28 mouse cellular contexts compared by ENCODE assay signal in genomic region chr17:44660121-44660806, GRCm38 (mm10).
DNase-seq lines count a peak whose midpoint lies in the region; ATAC-seq and TF ChIP-seq lines count a peak whose summit lies in the region.
"Had no signal": no experiment of that assay in that cellular context is flagged by ENCODE, and none has a peak within 500 bp of the region (broad histone marks: within the 10 kb centered on the region; RNA-seq: fewer than 3 reads in every experiment).

No protein-coding gene starts in this region.

- no peaks in the 10 kb centered on the region for H3K4me1 ChIP-seq in heart, embryonic 12.5 days (replicated peaks)
- no peaks in the 10 kb centered on the region for H3K4me1 ChIP-seq in cerebellum, adult 2 months (ENCODE audit: control insufficient read depth, insufficient read depth, low read length)
- no peaks in the 10 kb centered on the region for H3K4me1 ChIP-seq in forebrain, embryonic 15.5 days
- H3K4me1 ChIP-seq: heart, embryonic 15.5 days; hindbrain, embryonic 10.5 days; hindbrain, embryonic 13.5 days; intestine, embryonic 15.5 days had no signal

- H3K27me3 ChIP-seq in heart, embryonic 12.5 days (replicated peaks): no peaks in the 10 kb centered on the region
- no peaks in the 10 kb centered on the region for H3K27me3 ChIP-seq in cerebellum, adult 2 months (ENCODE audit: control insufficient read depth, insufficient read depth, low read length)
- 0 out of 2 replicates have a peak, but pooled peaks cover 3% of the 10 kb centered on the region for H3K27me3 ChIP-seq in forebrain, embryonic 15.5 days
- H3K27me3 ChIP-seq: embryonic facial prominence, embryonic 13.5 days; heart, embryonic 15.5 days; hindbrain, embryonic 13.5 days; intestine, embryonic 15.5 days; Patski had no signal

- DNase-seq in heart, adult 11 months: peak; percentile 65
- peak; percentile 60 for DNase-seq in 416B (ENCODE audit: low read depth)
- peak; percentile 44 for DNase-seq in NIH3T3 (ENCODE audit: low read depth)
- DNase-seq in fibroblast of lung, adult 2 months (ENCODE audit: low read depth): peak; percentile 63
- no peak for DNase-seq in right cerebral cortex, adult 18-20 months
- no peak for DNase-seq in cerebellum, adult 2 months
- DNase-seq: adrenal gland, adult 2 months; adrenal gland, postnatal 14 days; cerebellum, adult 11 months; cerebellum, adult 8-10 months; cerebellum, postnatal 10 days; cerebellum, postnatal 36 days; embryo, embryonic 11 days; gastrocnemius, postnatal 25 days; heart, postnatal 10 days; heart, postnatal 36 days had no signal

- H3K9me3 ChIP-seq in heart, embryonic 12.5 days (replicated peaks): no peaks in the 10 kb centered on the region
- no peaks in the 10 kb centered on the region for H3K9me3 ChIP-seq in forebrain, embryonic 15.5 days
- H3K9me3 ChIP-seq: embryonic facial prominence, embryonic 10.5 days; embryonic facial prominence, embryonic 13.5 days; heart, embryonic 15.5 days; hindbrain, embryonic 10.5 days; hindbrain, embryonic 13.5 days; intestine, embryonic 15.5 days had no signal

- H3K4me3 ChIP-seq in heart, embryonic 12.5 days: no peak overlapping the region
- H3K4me3 ChIP-seq in cerebellum, adult 2 months (replicated peaks; ENCODE audit: insufficient read depth, low read depth, low read length): no peak overlapping the region
- no peak overlapping the region for H3K4me3 ChIP-seq in forebrain, embryonic 15.5 days
- H3K4me3 ChIP-seq: embryonic facial prominence, embryonic 10.5 days; embryonic facial prominence, embryonic 13.5 days; heart, embryonic 15.5 days; hindbrain, embryonic 10.5 days; hindbrain, embryonic 13.5 days; intestine, embryonic 15.5 days had no signal

- no peak overlapping the region for H3K9ac ChIP-seq in heart, embryonic 12.5 days
- H3K9ac ChIP-seq in forebrain, embryonic 15.5 days (replicated peaks): no peak overlapping the region
- H3K9ac ChIP-seq: embryonic facial prominence, embryonic 13.5 days; heart, embryonic 15.5 days; hindbrain, embryonic 13.5 days; intestine, embryonic 15.5 days had no signal

- H3K36me3 ChIP-seq in heart, embryonic 12.5 days: no peaks in the 10 kb centered on the region
- no peaks in the 10 kb centered on the region for H3K36me3 ChIP-seq in forebrain, embryonic 15.5 days
- H3K36me3 ChIP-seq: embryonic facial prominence, embryonic 10.5 days; embryonic facial prominence, embryonic 13.5 days; heart, embryonic 15.5 days; hindbrain, embryonic 10.5 days; hindbrain, embryonic 13.5 days; intestine, embryonic 15.5 days had no signal

- ATAC-seq in heart, embryonic 12.5 days (ENCODE audit: insufficient number of reproducible peaks, low FRiP score): no peak
- ATAC-seq in forebrain, embryonic 15.5 days (replicated peaks): no peak
- ATAC-seq: forebrain, embryonic 14.5 days; hindbrain, embryonic 16.5 days; intestine, embryonic 15.5 days; Patski had no signal

- no peak for TF ChIP-seq POLR2A in cerebellum, adult 2 months (IDR thresholded peaks at IDR 0.05; ENCODE audit: borderline replicate concordance, insufficient read depth, low read length)

- no peak overlapping the region for H3K4me2 ChIP-seq in heart, embryonic 12.5 days
- H3K4me2 ChIP-seq in forebrain, embryonic 15.5 days (replicated peaks): no peak overlapping the region
- H3K4me2 ChIP-seq: embryonic facial prominence, embryonic 13.5 days; heart, embryonic 11.5 days; heart, embryonic 15.5 days; hindbrain, embryonic 13.5 days; intestine, embryonic 15.5 days had no signal

- no peak for TF ChIP-seq CTCF in cerebellum, adult 2 months (IDR thresholded peaks at IDR 0.05; ENCODE audit: borderline replicate concordance, insufficient read depth, low read depth, low read length)

- WGBS in heart, embryonic 12.5 days: 71% methylated on average over 7 of the region's 7 CpGs
- WGBS in cerebellum, adult 2 months: 78% methylated on average over 7 of the region's 7 CpGs
- 82% methylated on average over 7 of the region's 7 CpGs for WGBS in forebrain, embryonic 15.5 days

- H3K27ac ChIP-seq in heart, embryonic 12.5 days (ENCODE audit: poor library complexity, severe bottlenecking): no peak overlapping the region
- H3K27ac ChIP-seq in cerebellum, adult 2 months (ENCODE audit: insufficient read depth, low read length): no peak overlapping the region
- H3K27ac ChIP-seq in forebrain, embryonic 15.5 days (replicated peaks): no peak overlapping the region
- H3K27ac ChIP-seq: embryonic facial prominence, embryonic 10.5 days; embryonic facial prominence, embryonic 13.5 days; heart, embryonic 15.5 days; hindbrain, embryonic 10.5 days; hindbrain, embryonic 13.5 days; intestine, embryonic 15.5 days had no signal

Comparison
In these comparisons a context has a peak if more than half of its experiments do, and no peak if none do; other contexts are left out.
1. DNase-seq: peak in heart, adult 11 months (single experiment), 416B (single experiment), NIH3T3 (single experiment) and fibroblast of lung, adult 2 months (single experiment); none in right cerebral cortex, adult 18-20 months (single experiment) and cerebellum, adult 2 months (0 of 2).